Mouse (Mus musculus) layer of hippocampus, postnatal 14 days (tissue): Measurements from ENCODE around the gene Frmd6. TPM values are rescaled to one million over a fixed set of nuclear protein-coding genes. Genes with fewer than 3 reads are reported as not detected.

Experiments
- total RNA-seq, 2 experiments: library from RNA; stranded (reverse); gene quantifications; 2 replicates each; pipeline ENCODE4 v1.2.3; 2021

Frmd6 gene
- total RNA-seq, 2 experiments from 2014 or later = 13.3 to 14.2 TPM

Other genes starting within 250 kb of the Frmd6 start
- gene Actr10, start 112.3 kb downstream of the Frmd6 start, total RNA-seq = 100 to 1,000 TPM; 168 to 172 TPM
- 100 to 1,000 TPM; 232 TPM for gene Psma3, start 149.1 kb downstream of the Frmd6 start, total RNA-seq
- gene Arid4a, start 190.5 kb downstream of the Frmd6 start, total RNA-seq = 10 to 100 TPM; 32.6 to 35.8 TPM